Mouse (Mus musculus) 416B (cell line): Measurements from ENCODE around the gene Fkbp15.

Source experiments
- DNase-seq: peaks from one replicate; pipeline ENCODE4 v3.0.0; 2011; ENCODE audit warnings: low read depth

Gene Fkbp15

GRCm38 (mm10) chr4:62372818-62373520 lies 12.6 kb upstream of the Fkbp15 start:
- DNase-seq, result no peak

GRCm38 (mm10) chr4:62372410-62372809 lies 12.1 kb upstream of the Fkbp15 start:
- no peak for DNase-seq

- DNase-seq, result no peak
Measured at GRCm38 (mm10) chr4:62369091-62369490, 8.7 kb upstream of the Fkbp15 start.

- peak; percentile 86 for DNase-seq
Measured at GRCm38 (mm10) chr4:62367586-62367985, 7.2 kb upstream of the Fkbp15 start.

- DNase-seq, result no peak
Measured at GRCm38 (mm10) chr4:62366291-62366690, 5.9 kb upstream of the Fkbp15 start.

- DNase-seq, result no peak
Measured at GRCm38 (mm10) chr4:62364299-62364698, 4.0 kb upstream of the Fkbp15 start.

GRCm38 (mm10) chr4:62362437-62362836 lies 2.1 kb upstream of the Fkbp15 start:
- no peak for DNase-seq

- no peak for DNase-seq
Measured at GRCm38 (mm10) chr4:62361997-62362396, 1.6 kb upstream of the Fkbp15 start.

GRCm38 (mm10) chr4:62361571-62361970 lies 1.2 kb upstream of the Fkbp15 start:
- no peak for DNase-seq

GRCm38 (mm10) chr4:62360805-62361455 lies 582 bp upstream of the Fkbp15 start:
- DNase-seq, result no peak

- peak; percentile 69 for DNase-seq
Measured at GRCm38 (mm10) chr4:62359256-62359775, 1.0 kb downstream of the Fkbp15 start.

- DNase-seq, result peak; percentile 68
Measured at GRCm38 (mm10) chr4:62357631-62358148, 2.7 kb downstream of the Fkbp15 start.

GRCm38 (mm10) chr4:62349371-62349770 lies 11.0 kb downstream of the Fkbp15 start:
- DNase-seq, result peak; percentile 82

- DNase-seq, result no peak
Measured at GRCm38 (mm10) chr4:62348329-62348705, 12.0 kb downstream of the Fkbp15 start.

- DNase-seq, result no peak
Measured at GRCm38 (mm10) chr4:62347605-62348328, 12.6 kb downstream of the Fkbp15 start.

GRCm38 (mm10) chr4:62345827-62346226 lies 14.5 kb downstream of the Fkbp15 start:
- DNase-seq, result no peak

GRCm38 (mm10) chr4:62344000-62344399 lies 16.3 kb downstream of the Fkbp15 start:
- peak; percentile 52 for DNase-seq

GRCm38 (mm10) chr4:62338536-62338935 lies 21.8 kb downstream of the Fkbp15 start:
- no peak for DNase-seq

- peak; percentile 71 for DNase-seq
Measured at GRCm38 (mm10) chr4:62331977-62332376, 28.4 kb downstream of the Fkbp15 start.

- DNase-seq, result peak; percentile 70
Measured at GRCm38 (mm10) chr4:62328941-62329660, 31.2 kb downstream of the Fkbp15 start.

- DNase-seq, result no peak
Measured at GRCm38 (mm10) chr4:62326111-62326510, 34.2 kb downstream of the Fkbp15 start.

- peak; percentile 63 for DNase-seq
Measured at GRCm38 (mm10) chr4:62322684-62323083, 37.7 kb downstream of the Fkbp15 start.
